Mouse (Mus musculus): ENCODE results near the gene Cdipt. TPM values are rescaled to one million over a fixed set of nuclear protein-coding genes. Genes with fewer than 3 reads are reported as not detected.

Gene Cdipt
- polyA plus RNA-seq, 1 experiment from 2014 or later: 82.9 TPM

GRCm38 (mm10) chr7:126975950-126976866, 494 bp downstream of the Cdipt start, which contains the start of gene Cdiptos:
Cdiptos (minus strand) TSS chr7:126976098.
- Histone ChIP-seq H3K27ac (peak within 1 kb of the TSS; percentile 97), H3K27me3 (no peaks in the 10 kb centered on the region), H3K4me1 (peaks cover 12% of the 10 kb centered on the region), H3K4me2 (peak within 1 kb of the TSS; percentile 72), H3K36me3 (ENCODE audit: poor library complexity, severe bottlenecking) (peaks cover 32% of the 10 kb centered on the region), H3K9ac (peak within 1 kb of the TSS; percentile 99), H3K9me3 (replicated peaks) (no peaks in the 10 kb centered on the region), H3K4me3 (peak within 1 kb of the TSS; percentile 99)
- under 1% methylated on average over 55 of the region's 55 CpGs for WGBS
- ATAC-seq: peak; percentile 97

GRCm38 (mm10) chr7:126976878-126977459, 1.3 kb downstream of the Cdipt start:
- Histone ChIP-seq H3K4me1 (peaks cover 12% of the 10 kb centered on the region), H3K36me3 (ENCODE audit: poor library complexity, severe bottlenecking) (peaks cover 34% of the 10 kb centered on the region), H3K27ac (peak overlapping the region; percentile 97; the same call in 1 of the 2 replicates), H3K9ac (peak overlapping the region; percentile 99), H3K4me3 (peak overlapping the region; percentile 99), H3K9me3 (replicated peaks) (no peaks in the 10 kb centered on the region), H3K27me3 (no peaks in the 10 kb centered on the region), H3K4me2 (peak overlapping the region; percentile 72)
- no peak for ATAC-seq
- 29% methylated on average over 14 of the region's 14 CpGs for WGBS

DNA sequence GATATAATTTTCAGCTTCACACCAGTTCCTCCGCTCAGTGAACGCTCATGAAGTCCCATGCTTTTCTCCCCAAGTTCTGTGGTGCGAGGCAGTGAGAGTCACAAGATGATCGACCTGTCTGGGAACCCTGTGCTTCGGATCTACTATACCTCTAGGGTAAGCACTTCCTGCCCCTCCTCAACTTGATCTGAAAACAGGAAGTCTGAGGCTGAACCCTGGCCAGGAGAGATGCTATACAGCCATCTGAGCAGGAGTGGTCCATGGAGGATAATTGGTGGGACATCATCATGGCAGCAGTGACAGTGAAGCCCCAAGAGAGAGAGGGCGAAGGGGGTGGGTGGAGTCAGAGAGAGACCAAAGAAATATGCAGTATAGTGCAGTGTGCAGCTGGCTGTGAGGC, 3.1 kb downstream of the Cdipt start:
- peaks cover 12% of the 10 kb centered on the region for H3K4me1 ChIP-seq
- 98% methylated on average over 6 of the region's 6 CpGs for WGBS
- H3K9ac ChIP-seq: no peak overlapping the region

DNA sequence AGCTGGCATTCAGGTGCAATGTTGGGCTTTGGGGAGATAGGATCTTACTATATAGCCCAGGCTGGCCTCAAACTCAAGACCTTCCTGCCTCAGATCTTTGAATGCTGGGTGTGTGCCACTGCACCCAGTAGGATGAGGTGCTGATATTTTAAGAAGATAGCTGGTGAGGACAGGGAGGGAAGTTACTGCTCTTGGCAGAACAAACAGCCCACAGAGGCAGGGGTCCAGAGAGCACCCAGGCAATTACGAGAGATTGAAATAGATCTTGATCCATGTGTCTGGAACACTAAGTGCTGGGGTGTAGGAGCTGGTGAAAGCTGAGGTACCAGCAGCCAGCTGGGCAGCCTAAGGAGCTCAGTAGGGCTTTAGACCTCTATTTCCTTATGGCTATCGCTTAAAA, 5.9 kb downstream of the Cdipt start:
- H3K4me3 ChIP-seq: no peak overlapping the region
- no peak overlapping the region for H3K27ac ChIP-seq
- no peak overlapping the region for H3K9ac ChIP-seq
- no peaks in the 10 kb centered on the region for H3K27me3 ChIP-seq
- peaks cover 34% of the 10 kb centered on the region for H3K36me3 ChIP-seq (ENCODE audit: poor library complexity, severe bottlenecking)
- H3K4me2 ChIP-seq: no peak overlapping the region
- WGBS: 97% methylated on average over 2 of the region's 2 CpGs
- ATAC-seq: no peak
- no peaks in the 10 kb centered on the region for H3K9me3 ChIP-seq (replicated peaks)
- H3K4me1 ChIP-seq: peaks cover 7% of the 10 kb centered on the region

More for the DNA sequence above, 3.1 kb downstream of the Cdipt start:
- Histone ChIP-seq H3K4me2 (no peak overlapping the region), H3K4me3 (no peak overlapping the region), H3K27me3 (no peaks in the 10 kb centered on the region), H3K36me3 (ENCODE audit: poor library complexity, severe bottlenecking) (peaks cover 34% of the 10 kb centered on the region), H3K9me3 (replicated peaks) (no peaks in the 10 kb centered on the region), H3K27ac (no peak overlapping the region)
- no peak for ATAC-seq

- Histone ChIP-seq H3K9ac (no peak overlapping the region), H3K27me3 (no peaks in the 10 kb centered on the region), H3K4me3 (no peak overlapping the region), H3K9me3 (replicated peaks) (no peaks in the 10 kb centered on the region), H3K4me2 (no peak overlapping the region), H3K4me1 (peaks cover 5% of the 10 kb centered on the region), H3K27ac (no peak overlapping the region), H3K36me3 (ENCODE audit: poor library complexity, severe bottlenecking) (peaks cover 34% of the 10 kb centered on the region)
- ATAC-seq: no peak
- 87% methylated on average over 4 of the region's 4 CpGs for WGBS
Measured at GRCm38 (mm10) chr7:126982054-126982453, 6.3 kb downstream of the Cdipt start.

DNA sequence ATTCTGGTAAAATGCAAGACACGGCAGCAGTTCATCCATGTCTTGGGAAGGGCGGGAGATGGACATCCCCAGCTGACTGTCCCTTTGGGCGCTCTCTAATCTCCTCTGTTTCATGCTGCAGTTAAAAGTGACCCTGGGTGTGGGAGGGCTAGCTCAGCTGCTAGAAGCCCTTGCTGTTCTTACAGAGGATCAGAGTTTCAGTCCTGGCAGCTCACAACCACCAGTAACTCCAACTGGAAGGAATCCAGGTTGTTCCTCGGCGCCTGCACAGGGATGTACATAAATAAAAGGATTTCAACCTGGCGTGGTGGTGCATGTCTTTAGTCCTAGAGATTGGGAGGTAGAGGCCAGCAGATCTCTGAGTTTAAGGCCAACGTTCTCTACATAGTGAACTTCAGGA, 7.4 kb downstream of the Cdipt start:
- no peaks in the 10 kb centered on the region for H3K27me3 ChIP-seq
- no peak overlapping the region for H3K4me2 ChIP-seq
- H3K9ac ChIP-seq: no peak overlapping the region
- H3K4me1 ChIP-seq: no peaks in the 10 kb centered on the region
- 80% methylated on average over 7 of the region's 7 CpGs for WGBS
- no peak overlapping the region for H3K4me3 ChIP-seq
- H3K36me3 ChIP-seq (ENCODE audit: poor library complexity, severe bottlenecking): peaks cover 31% of the 10 kb centered on the region
- no peak for ATAC-seq
- no peaks in the 10 kb centered on the region for H3K9me3 ChIP-seq (replicated peaks)
- H3K27ac ChIP-seq: no peak overlapping the region

DNA sequence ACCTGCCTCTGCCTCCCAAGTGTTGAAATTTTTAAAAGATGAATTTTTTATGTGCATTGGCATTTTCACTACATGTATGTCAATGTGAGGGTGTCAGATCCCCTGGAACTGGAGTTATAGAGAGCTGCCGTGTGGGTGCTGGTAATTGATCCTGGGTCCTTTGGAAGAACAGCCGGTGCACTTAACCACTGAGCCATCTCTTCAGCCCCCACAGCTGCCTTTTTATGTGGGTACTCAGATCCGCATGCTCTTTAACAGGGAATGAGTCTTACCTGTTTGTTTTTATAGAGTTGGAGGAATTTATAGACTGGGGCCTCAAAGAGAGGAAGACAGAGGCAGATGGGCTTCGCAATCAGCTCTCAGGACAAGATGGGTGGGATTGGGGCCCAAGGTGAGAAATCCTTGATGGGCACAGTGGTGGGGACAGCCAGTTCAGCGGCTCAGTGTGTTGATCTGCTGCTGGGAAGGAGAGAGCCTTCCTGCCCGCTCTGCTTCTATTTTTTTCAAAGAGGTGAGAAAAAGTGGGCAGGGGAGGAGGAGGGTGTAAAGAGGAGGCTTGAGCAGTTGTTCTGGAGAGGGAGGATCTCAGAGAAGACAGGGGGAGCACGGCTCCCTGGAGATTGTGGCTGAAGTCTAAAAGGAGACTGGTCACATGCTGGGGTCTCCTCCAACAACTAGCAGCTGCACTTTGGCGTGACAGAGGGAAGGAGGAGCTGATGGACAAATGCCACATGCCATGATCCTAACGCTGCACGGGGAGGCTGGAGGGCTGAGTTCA, 9.1 kb downstream of the Cdipt start:
- no peak overlapping the region for H3K9ac ChIP-seq
- WGBS: 68% methylated on average over 10 of the region's 10 CpGs
- H3K9me3 ChIP-seq (replicated peaks): no peaks in the 10 kb centered on the region

GRCm38 (mm10) chr7:126986319-126986718, 10.6 kb downstream of the Cdipt start:
- Histone ChIP-seq H3K4me2 (no peak overlapping the region), H3K9ac (no peak overlapping the region), H3K9me3 (replicated peaks) (no peaks in the 10 kb centered on the region), H3K27ac (no peak overlapping the region), H3K4me1 (no peaks in the 10 kb centered on the region), H3K4me3 (no peak overlapping the region), H3K27me3 (no peaks in the 10 kb centered on the region), H3K36me3 (ENCODE audit: poor library complexity, severe bottlenecking) (peaks cover under 1% of the 10 kb centered on the region; the same call in 1 of the 2 replicates)
- no peak for ATAC-seq
- WGBS: 39% methylated on average over 9 of the region's 9 CpGs

More for the DNA sequence above, 9.1 kb downstream of the Cdipt start:
- no peak for ATAC-seq
- Histone ChIP-seq H3K27me3 (no peaks in the 10 kb centered on the region), H3K4me1 (no peaks in the 10 kb centered on the region), H3K4me2 (no peak overlapping the region), H3K27ac (no peak overlapping the region), H3K4me3 (no peak overlapping the region), H3K36me3 (ENCODE audit: poor library complexity, severe bottlenecking) (peaks cover 14% of the 10 kb centered on the region)

GRCm38 (mm10) chr7:126988816-126989215, 13.1 kb downstream of the Cdipt start:
- Histone ChIP-seq H3K4me3 (no peak overlapping the region), H3K4me1 (no peaks in the 10 kb centered on the region), H3K36me3 (ENCODE audit: poor library complexity, severe bottlenecking) (no peaks in the 10 kb centered on the region), H3K9me3 (replicated peaks) (no peaks in the 10 kb centered on the region), H3K4me2 (no peak overlapping the region), H3K27me3 (no peaks in the 10 kb centered on the region), H3K27ac (no peak overlapping the region), H3K9ac (no peak overlapping the region)
- ATAC-seq: no peak
- WGBS: 70% methylated on average over 8 of the region's 8 CpGs

DNA sequence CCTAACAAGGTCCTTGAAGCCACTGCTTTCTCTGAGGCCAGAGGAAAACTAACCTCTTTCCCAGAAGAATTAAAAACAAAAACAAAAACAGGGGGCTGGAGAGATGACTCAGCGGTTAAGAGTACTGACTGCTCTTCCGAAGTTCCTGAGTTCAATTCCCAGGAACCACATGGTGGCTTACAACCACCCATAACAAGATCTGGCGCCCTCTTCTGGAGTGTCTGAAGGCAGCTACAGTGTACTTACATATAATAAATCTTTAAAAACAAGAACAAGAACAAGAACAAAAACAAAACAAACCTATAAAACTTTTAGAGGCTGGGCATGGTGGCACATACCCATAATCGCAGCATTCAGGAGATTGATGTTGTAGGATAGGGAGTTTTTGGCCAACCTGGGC, 20.7 kb downstream of the Cdipt start:
- Histone ChIP-seq H3K36me3 (ENCODE audit: poor library complexity, severe bottlenecking) (no peaks in the 10 kb centered on the region), H3K9ac (no peak overlapping the region), H3K4me1 (no peaks in the 10 kb centered on the region), H3K4me3 (no peak overlapping the region), H3K9me3 (replicated peaks) (0 out of 2 replicates have a peak, but pooled peaks cover 3% of the 10 kb centered on the region), H3K27ac (no peak overlapping the region), H3K4me2 (no peak overlapping the region), H3K27me3 (no peaks in the 10 kb centered on the region)
- WGBS: 84% methylated on average over 4 of the region's 4 CpGs
- no peak for ATAC-seq

GRCm38 (mm10) chr7:126999568-126999967, 23.9 kb downstream of the Cdipt start:
- H3K27me3 ChIP-seq: no peaks in the 10 kb centered on the region
- H3K27ac ChIP-seq: no peak overlapping the region
- no peak overlapping the region for H3K9ac ChIP-seq
- 0 out of 2 replicates have a peak, but pooled peaks cover 3% of the 10 kb centered on the region for H3K9me3 ChIP-seq (replicated peaks)
- H3K4me1 ChIP-seq: no peaks in the 10 kb centered on the region
- WGBS: 86% methylated on average over 10 of the region's 10 CpGs
- H3K4me3 ChIP-seq: no peak overlapping the region
- H3K36me3 ChIP-seq (ENCODE audit: poor library complexity, severe bottlenecking): no peaks in the 10 kb centered on the region
- no peak overlapping the region for H3K4me2 ChIP-seq
- ATAC-seq: no peak

- no peak for ATAC-seq
- H3K27me3 ChIP-seq: no peaks in the 10 kb centered on the region
- no peaks in the 10 kb centered on the region for H3K36me3 ChIP-seq (ENCODE audit: poor library complexity, severe bottlenecking)
- H3K4me3 ChIP-seq: no peak overlapping the region
- no peak overlapping the region for H3K9ac ChIP-seq
- H3K4me1 ChIP-seq: peaks cover 2% of the 10 kb centered on the region; the same call in 1 of the 2 replicates
- H3K4me2 ChIP-seq: no peak overlapping the region
- H3K27ac ChIP-seq: no peak overlapping the region
- H3K9me3 ChIP-seq (replicated peaks): no peaks in the 10 kb centered on the region
- 87% methylated on average over 5 of the region's 5 CpGs for WGBS
Measured at GRCm38 (mm10) chr7:127003620-127004019, 27.9 kb downstream of the Cdipt start.

Data from forebrain, embryonic 13.5 days (tissue).